Mouse (Mus musculus) ES-E14 (cell line): ENCODE results near the gene Slc26a1. TPM values are rescaled to one million over a fixed set of nuclear protein-coding genes. Genes with fewer than 3 reads are reported as not detected.
"Not testable (repeated sequence)": the region's sequence is repeated elsewhere in the genome, so short reads cannot be mapped to it uniquely, and the experiment has no call there.

ENCODE experiments used
- DNase-seq: peaks from one replicate; pipeline ENCODE4 v3.0.0-alpha.2; 2013; ENCODE audit warnings: low read depth, low spot score
- H3K27ac ChIP-seq: 2 replicates; pipeline ENCODE4 v1.5.1; 2012; ENCODE audit warnings: low read depth, mild to moderate bottlenecking, low read length, moderate library complexity, mixed read lengths; ENCODE audit not compliant: poor library complexity, insufficient read depth, severe bottlenecking
- H3K36me3 ChIP-seq: 2 replicates; pipeline ENCODE4 v1.6.1; 2012; ENCODE audit warnings: mild to moderate bottlenecking, low read length, moderate library complexity, mixed read lengths; ENCODE audit not compliant: control insufficient read depth, poor library complexity, insufficient read depth, severe bottlenecking
- H3K4me1 ChIP-seq, 2 experiments: fragments of 150-350 bp in 1 of 2; sonication (generic) in 1 of 2; 2 replicates each; pipeline ENCODE4 v1.6.1; 2012; ENCODE audit warnings: low read length in 2 of 2, mild to moderate bottlenecking in 1 of 2, mixed read lengths in 1 of 2; ENCODE audit not compliant: control insufficient read depth in 2 of 2, insufficient read depth in 2 of 2, poor library complexity in 1 of 2
- H3K4me3 ChIP-seq, 2 experiments: fragments of 150-350 bp in 1 of 2; sonication (generic) in 1 of 2; 2 replicates each; pipeline ENCODE4 v1.5.1; 2012; ENCODE audit warnings: low read length in 2 of 2, low read depth in 1 of 2, mild to moderate bottlenecking in 1 of 2, mixed read lengths in 1 of 2; ENCODE audit not compliant: insufficient read depth in 1 of 2, poor library complexity in 1 of 2, severe bottlenecking in 1 of 2
- H3K9ac ChIP-seq: 2 replicates; pipeline ENCODE4 v1.6.1; 2012; ENCODE audit warnings: low read depth, mild to moderate bottlenecking, low read length, mixed read lengths; ENCODE audit not compliant: poor library complexity, insufficient read depth, severe bottlenecking
- H3K9me3 ChIP-seq: fragments of 150-350 bp; sonication (generic); 2 replicates; pipeline ENCODE4 v1.6.1; 2012; ENCODE audit warnings: low read depth, mild to moderate bottlenecking, low read length; ENCODE audit not compliant: control insufficient read depth, insufficient read depth
- CHD2 ChIP-seq: IDR thresholded peaks from 2 replicates; pipeline ENCODE4 v1.6.1; 2014; ENCODE audit warnings: mild to moderate bottlenecking, low read depth, low read length, inconsistent platforms
- HCFC1 ChIP-seq: IDR thresholded peaks from 2 replicates; pipeline ENCODE4 v1.6.1; 2012; ENCODE audit warnings: low read length, inconsistent platforms, borderline replicate concordance; ENCODE audit not compliant: insufficient read depth
- MAFK ChIP-seq: IDR thresholded peaks from 2 replicates; pipeline ENCODE4 v1.6.1; 2014; ENCODE audit warnings: mild to moderate bottlenecking, low read depth, low read length, inconsistent platforms; ENCODE audit not compliant: insufficient read depth
- ZC3H11A ChIP-seq: IDR thresholded peaks from 2 replicates; pipeline ENCODE4 v1.6.1; 2012; ENCODE audit warnings: low read depth, mild to moderate bottlenecking, inconsistent platforms, low read length, borderline replicate concordance
- ZNF384 ChIP-seq: IDR thresholded peaks from 2 replicates; pipeline ENCODE4 v1.6.1; 2012; ENCODE audit warnings: low read depth, low read length, inconsistent platforms
- in situ Hi-C, 2 experiments: fragments of 600-800 bp; cut with MboI; formaldehyde crosslinking; loops; one replicate each; pipeline ENCODE4 v1.15.1; 2025; ENCODE audit warnings: low sequenced_read_pairs in 2 of 2, inconsistent platforms in 1 of 2; ENCODE audit not compliant: unreplicated experiment in 2 of 2
- total RNA-seq: library from RNA; depleted of rRNA; stranded (reverse); fragments of 300-350 nt; gene quantifications from 2 replicates; pipeline ENCODE4 v1.2.3, GENCODE M21; 2012

Slc26a1 gene
- total RNA-seq, 1 experiment, result 0.27 TPM

DNA sequence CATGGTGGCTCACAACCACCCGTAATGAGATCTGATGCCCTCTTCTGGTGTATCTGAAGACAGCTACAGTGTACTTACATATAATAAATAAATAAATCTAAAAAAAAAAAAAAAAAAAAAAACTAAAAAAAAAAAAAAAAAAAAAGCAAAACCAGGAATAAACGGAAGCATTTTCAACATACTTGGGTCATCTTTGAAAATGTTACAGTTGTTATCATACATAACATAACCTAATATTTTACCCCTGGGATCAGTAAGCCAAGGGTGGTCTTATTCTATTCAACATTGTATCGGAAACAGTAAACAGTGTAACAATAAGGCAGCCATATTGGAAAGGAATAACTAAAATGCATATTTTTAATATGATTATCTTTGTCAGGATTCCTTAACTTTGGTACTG, 41.3 kb downstream of the Slc26a1 start:
- H3K27ac ChIP-seq, H3K4me1 ChIP-seq, H3K4me3 ChIP-seq, H3K9me3 ChIP-seq, H3K36me3 ChIP-seq, DNase-seq, in situ Hi-C loops, H3K9ac ChIP-seq: not testable (repeated sequence)
- peak; percentile 69 for TF ChIP-seq ZNF384

DNA sequence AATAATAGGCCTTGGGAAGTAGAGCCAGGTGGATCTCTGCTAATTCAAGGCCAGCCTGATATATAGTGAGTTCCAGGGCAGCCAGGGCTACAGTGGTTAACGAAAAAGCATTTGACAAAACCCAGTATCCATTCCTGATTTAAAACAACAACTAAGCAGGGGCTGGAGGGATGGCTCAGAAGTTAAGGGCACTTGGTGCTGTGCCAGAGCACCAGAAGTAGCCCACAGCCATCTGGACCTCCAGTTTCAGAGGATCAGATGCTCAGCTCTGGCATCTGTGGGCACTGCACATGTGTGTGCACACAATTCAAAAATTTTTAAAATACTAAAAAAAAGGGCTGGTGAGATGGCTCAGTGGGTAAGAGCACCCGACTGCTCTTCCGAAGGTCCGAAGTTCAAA, 41.7 kb downstream of the Slc26a1 start:
- Histone ChIP-seq H3K4me3 (no peak overlapping the region), H3K36me3 (no peaks in the 10 kb centered on the region), H3K9me3 (no peaks in the 10 kb centered on the region), H3K27ac (no peak overlapping the region), H3K9ac (no peak overlapping the region), H3K4me1 (no peaks in the 10 kb centered on the region)
- TF ChIP-seq ZC3H11A (no peak), CHD2 (no peak), HCFC1 (no peak), MAFK (no peak), ZNF384 (no peak)
- in situ Hi-C loops, result no loop called here
- DNase-seq, result no peak

DNA sequence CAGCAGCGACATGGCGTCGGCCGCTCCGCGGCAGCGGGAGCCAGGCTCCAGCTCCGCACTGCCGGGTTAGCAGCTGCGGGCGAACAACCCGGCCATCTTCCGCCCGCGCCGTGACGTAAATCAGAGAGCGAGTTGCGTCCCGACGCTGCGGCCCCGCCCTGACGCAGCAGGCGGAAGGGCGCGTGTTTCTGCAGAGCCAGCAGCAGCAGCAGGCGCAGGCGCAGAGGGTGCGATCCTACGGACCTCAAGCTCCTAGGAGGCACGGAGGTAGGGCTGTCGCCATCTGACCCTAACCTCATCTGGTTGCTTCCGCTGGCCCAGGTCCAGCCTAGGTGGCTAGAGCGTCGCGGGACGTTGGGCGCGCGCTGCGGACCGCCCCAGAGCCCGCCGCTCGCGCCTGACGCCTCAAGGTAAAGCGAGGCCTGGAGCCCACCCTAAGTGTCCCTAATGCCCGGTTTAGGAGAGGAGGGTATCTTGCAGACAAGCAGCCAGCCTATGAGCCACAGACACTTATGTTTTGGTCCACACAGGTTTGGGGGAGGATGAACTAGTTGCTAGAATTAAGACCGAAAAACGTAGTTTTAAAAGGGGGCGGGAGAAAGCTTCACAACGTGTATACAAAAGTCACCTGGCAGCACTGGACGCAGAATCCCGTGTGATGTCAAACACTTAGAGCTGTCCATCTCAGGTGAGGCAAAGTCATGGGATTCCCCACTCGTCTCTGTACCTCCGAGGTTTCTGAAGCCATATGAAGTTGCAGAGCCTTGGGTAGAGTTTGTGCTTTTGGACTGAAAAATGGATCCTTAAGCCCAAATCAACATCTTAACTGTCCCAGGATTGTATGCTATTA, 45.5 kb downstream of the Slc26a1 start, which contains the start of the genes Gak and Tmem175:
TSS of gene Gak (minus strand) at position 122 of the 850 bp plus-strand sequence.
TSS of gene Tmem175 (plus strand) at position 137 of the 850 bp plus-strand sequence.
- no peak for TF ChIP-seq ZC3H11A
- TF ChIP-seq MAFK, result peak; percentile 91
- Histone ChIP-seq H3K36me3 (no peaks in the 10 kb centered on the region), H3K27ac (peak within 1 kb of the TSS; percentile 16; the same call in 1 of the 2 replicates), H3K9ac (peak within 1 kb of the TSS; percentile 92), H3K4me3 (peak within 1 kb of the TSS; percentile 87 to 93), H3K4me1 (no peaks in the 10 kb centered on the region), H3K9me3 (no peaks in the 10 kb centered on the region)
- DNase-seq, result peak; percentile 89
- in situ Hi-C loops, result no loop called here

DNA sequence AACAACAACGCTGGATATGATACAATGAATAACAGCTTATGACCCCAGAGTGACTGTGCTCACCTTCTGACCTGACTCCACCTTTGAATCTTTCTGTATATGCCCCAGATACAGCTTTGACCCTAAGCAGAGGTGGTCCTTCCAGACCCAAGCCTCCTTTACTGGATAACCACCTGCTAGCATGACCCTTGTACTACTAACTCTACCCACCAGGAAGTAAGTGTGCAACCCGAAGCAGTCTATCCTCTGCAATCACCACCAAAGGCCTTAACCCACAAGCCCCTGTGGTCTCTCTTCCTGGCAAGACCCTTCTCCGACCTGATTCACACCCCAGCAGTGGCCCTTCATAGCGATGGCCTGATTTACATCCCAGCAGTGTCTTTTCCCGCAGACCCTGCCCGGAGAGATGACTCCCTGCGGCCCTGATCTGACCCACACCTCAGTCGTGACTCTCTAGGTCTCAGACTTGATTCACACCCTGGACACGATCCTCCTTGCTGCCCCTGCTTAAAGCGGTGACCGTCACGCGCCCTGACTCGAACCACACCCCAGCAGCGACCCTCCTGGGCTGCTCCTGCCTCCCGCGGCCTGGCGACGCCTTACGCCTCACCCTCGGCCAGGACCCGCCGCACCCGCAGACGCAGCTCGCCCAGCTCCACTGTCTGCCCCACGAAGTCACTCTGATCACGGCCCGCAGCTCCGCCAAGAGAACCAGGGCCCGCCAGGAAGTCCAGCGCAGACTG, 46.3 kb downstream of the Slc26a1 start:
- H3K4me1 ChIP-seq, result no peaks in the 10 kb centered on the region
- H3K9ac ChIP-seq, result peak overlapping the region; percentile 92
- TF ChIP-seq MAFK (no peak), CHD2 (no peak), HCFC1 (no peak), ZNF384 (no peak), ZC3H11A (no peak)
- H3K36me3 ChIP-seq, result no peaks in the 10 kb centered on the region; the same call in 1 of the 2 replicates
- in situ Hi-C loops, result no loop called here
- DNase-seq, result peak; percentile 17
- peak overlapping the region; percentile 87 to 93 for H3K4me3 ChIP-seq
- no peaks in the 10 kb centered on the region for H3K9me3 ChIP-seq
- peak overlapping the region; percentile 16; the same call in 1 of the 2 replicates for H3K27ac ChIP-seq
